Mouse (Mus musculus) layer of hippocampus, postnatal 10 days (tissue): ENCODE results near the gene H2al1g. TPM values are rescaled to one million over a fixed set of nuclear protein-coding genes. Genes with fewer than 3 reads are reported as not detected.
"Not testable (repeated sequence)": the region's sequence is repeated elsewhere in the genome, so short reads cannot be mapped to it uniquely, and the experiment has no call there.

Experiments
- DNase-seq, 2 experiments: peaks; one replicate each; pipeline ENCODE4 v3.0.0; 2021; ENCODE audit warnings: low spot score in 2 of 2
- long read RNA-seq: library from polyadenylated mRNA; stranded (forward); transcript quantifications from one replicate; pipeline ENCODE4 v2.0.0, GENCODE M21; 2023
- total RNA-seq, 2 experiments: library from RNA; stranded (reverse); gene quantifications; 2 replicates each; pipeline ENCODE4 v1.2.3; 2021

H2al1g gene
- not detected for total RNA-seq
- long read RNA-seq: 0 reads

GRCm38 (mm10) chrX:11317956-11318355 lies at the start of gene H2al1g:
Gene H2al1g, plus strand, starts transcription at chrX:11318256.
- DNase-seq: not testable (repeated sequence)

- peak; percentile 49 to 56 for DNase-seq
Measured at GRCm38 (mm10) chrX:11269074-11269473, 49.0 kb upstream of the H2al1g start.

GRCm38 (mm10) chrX:11273190-11273589 lies 44.9 kb upstream of the H2al1g start:
- DNase-seq: no peak

GRCm38 (mm10) chrX:11277083-11277482 lies 41.0 kb upstream of the H2al1g start:
- no peak for DNase-seq

GRCm38 (mm10) chrX:11280741-11281140 lies 37.3 kb upstream of the H2al1g start:
- DNase-seq: no peak

- no peak for DNase-seq
Measured at GRCm38 (mm10) chrX:11288306-11288882, 29.7 kb upstream of the H2al1g start.

GRCm38 (mm10) chrX:11289244-11289643 lies 28.8 kb upstream of the H2al1g start:
- DNase-seq: no peak

- DNase-seq: not testable (repeated sequence)
Measured at GRCm38 (mm10) chrX:11298957-11299356, 19.1 kb upstream of the H2al1g start, which contains the start of gene H2al1a. Gene H2al1a, plus strand, starts transcription at chrX:11299257.

GRCm38 (mm10) chrX:11302132-11302531 lies 15.9 kb upstream of the H2al1g start, which contains the start of gene H2al1b:
Gene H2al1b, plus strand, starts transcription at chrX:11302432.
- DNase-seq: not testable (repeated sequence)

GRCm38 (mm10) chrX:11305355-11305754 lies 12.7 kb upstream of the H2al1g start, which contains the start of gene H2al1c:
Gene H2al1c, plus strand, starts transcription at chrX:11305655.
- not testable (repeated sequence) for DNase-seq

GRCm38 (mm10) chrX:11308524-11308923 lies 9.5 kb upstream of the H2al1g start, which contains the start of gene H2al1d:
Gene H2al1d, plus strand, starts transcription at chrX:11308824.
- not testable (repeated sequence) for DNase-seq

- DNase-seq: not testable (repeated sequence)
Measured at GRCm38 (mm10) chrX:11311634-11312033, 6.4 kb upstream of the H2al1g start, which contains the start of gene H2al1e. Gene H2al1e, plus strand, starts transcription at chrX:11311934.

- not testable (repeated sequence) for DNase-seq
Measured at GRCm38 (mm10) chrX:11314858-11315257, 3.2 kb upstream of the H2al1g start, which contains the start of gene H2al1f. Gene H2al1f, plus strand, starts transcription at chrX:11315158.

GRCm38 (mm10) chrX:11321192-11321591 lies 3.1 kb downstream of the H2al1g start, which contains the start of gene H2al1h:
Gene H2al1h, plus strand, starts transcription at chrX:11321492.
- not testable (repeated sequence) for DNase-seq

GRCm38 (mm10) chrX:11324359-11324758 lies 6.3 kb downstream of the H2al1g start, which contains the start of gene H2al1i:
Gene H2al1i, plus strand, starts transcription at chrX:11324659.
- not testable (repeated sequence) for DNase-seq

- DNase-seq: not testable (repeated sequence)
Measured at GRCm38 (mm10) chrX:11327522-11327921, 9.5 kb downstream of the H2al1g start, which contains the start of gene H2al1j. Gene H2al1j, plus strand, starts transcription at chrX:11327822.

- peak; percentile 10 to 18 for DNase-seq
Measured at GRCm38 (mm10) chrX:11345762-11346161, 27.7 kb downstream of the H2al1g start.

GRCm38 (mm10) chrX:11346756-11347155 lies 28.7 kb downstream of the H2al1g start:
- no peak for DNase-seq

GRCm38 (mm10) chrX:11360823-11361222 lies 42.8 kb downstream of the H2al1g start:
- DNase-seq: no peak

GRCm38 (mm10) chrX:11361261-11361660 lies 43.2 kb downstream of the H2al1g start:
- DNase-seq: no peak

GRCm38 (mm10) chrX:11363890-11364289 lies 45.8 kb downstream of the H2al1g start:
- DNase-seq: no peak

GRCm38 (mm10) chrX:11365151-11365550 lies 47.1 kb downstream of the H2al1g start:
- no peak for DNase-seq
